ENCODE assay signal across 11 mouse cellular contexts in genomic region chr4:98823740-98824139, GRCm38 (mm10). TPM values are rescaled to one million over a fixed set of nuclear protein-coding genes. Genes with fewer than 3 reads are reported as not detected.
DNase-seq lines count a peak whose midpoint lies in the region; ATAC-seq lines count a peak whose summit lies in the region.
"Not testable (repeated sequence)": the region's sequence is repeated elsewhere in the genome, so short reads cannot be mapped to it uniquely, and the experiment has no call there.
"Had no signal": no experiment of that assay in that cellular context is flagged by ENCODE, and none has a peak within 500 bp of the region (broad histone marks: within the 10 kb centered on the region; RNA-seq: fewer than 3 reads in every experiment).

TSS of gene I0C0044D17Rik (minus strand) at chr4:98823840.

- H3K9me3 ChIP-seq in embryonic facial prominence, embryonic 10.5 days; embryonic facial prominence, embryonic 12.5 days; hindbrain, embryonic 12.5 days (replicated peaks); limb, embryonic 10.5 days (replicated peaks): not testable (repeated sequence)

- DNase-seq in embryonic facial prominence, embryonic 10.5 days (ENCODE audit: low spot score); limb, embryonic 10.5 days (ENCODE audit: low spot score): not testable (repeated sequence)

- H3K9ac ChIP-seq in embryonic facial prominence, embryonic 12.5 days, result not testable (repeated sequence)
- peak within 1 kb of the TSS; percentile 38; the same call in 1 of the 2 replicates for H3K9ac ChIP-seq in hindbrain, embryonic 12.5 days

- not testable (repeated sequence) for H3K4me2 ChIP-seq in embryonic facial prominence, embryonic 12.5 days (replicated peaks); hindbrain, embryonic 12.5 days (replicated peaks)

- H3K27ac ChIP-seq in embryonic facial prominence, embryonic 10.5 days (replicated peaks), result peak within 1 kb of the TSS; percentile 20; the same call in 1 of the 2 replicates
- H3K27ac ChIP-seq in embryonic facial prominence, embryonic 12.5 days, result peak within 1 kb of the TSS; percentile 36; the same call in 1 of the 2 replicates
- not testable (repeated sequence) for H3K27ac ChIP-seq in hindbrain, embryonic 12.5 days
- peak within 1 kb of the TSS; percentile 50 for H3K27ac ChIP-seq in limb, embryonic 10.5 days

- 91% methylated on average over 1 of the region's 1 CpGs for WGBS in embryonic facial prominence, embryonic 10.5 days
- 91% methylated on average over 1 of the region's 1 CpGs for WGBS in embryonic facial prominence, embryonic 12.5 days
- 92% methylated on average over 1 of the region's 1 CpGs for WGBS in hindbrain, embryonic 12.5 days
- 91% methylated on average over 1 of the region's 1 CpGs for WGBS in limb, embryonic 10.5 days

- H3K4me1 ChIP-seq in embryonic facial prominence, embryonic 10.5 days, result peaks cover 32% of the 10 kb centered on the region
- peaks cover 12% of the 10 kb centered on the region for H3K4me1 ChIP-seq in embryonic facial prominence, embryonic 12.5 days
- H3K4me1 ChIP-seq in hindbrain, embryonic 12.5 days, result not testable (repeated sequence)
- H3K4me1 ChIP-seq in limb, embryonic 10.5 days, result peaks cover 26% of the 10 kb centered on the region

- not testable (repeated sequence) for H3K36me3 ChIP-seq in embryonic facial prominence, embryonic 10.5 days (replicated peaks); embryonic facial prominence, embryonic 12.5 days; hindbrain, embryonic 12.5 days; limb, embryonic 10.5 days

- peaks cover 17% of the 10 kb centered on the region for H3K27me3 ChIP-seq in embryonic facial prominence, embryonic 10.5 days (replicated peaks; ENCODE audit: low read depth, poor library complexity, severe bottlenecking)
- H3K27me3 ChIP-seq in embryonic facial prominence, embryonic 12.5 days, result not testable (repeated sequence)
- peaks cover 16% of the 10 kb centered on the region for H3K27me3 ChIP-seq in hindbrain, embryonic 12.5 days
- peaks cover 11% of the 10 kb centered on the region; the same call in 1 of the 2 replicates for H3K27me3 ChIP-seq in limb, embryonic 10.5 days (ENCODE audit: low read depth, poor library complexity, severe bottlenecking)

- not testable (repeated sequence) for H3K4me3 ChIP-seq in embryonic facial prominence, embryonic 10.5 days; embryonic facial prominence, embryonic 12.5 days; hindbrain, embryonic 12.5 days; limb, embryonic 10.5 days

- not testable (repeated sequence) for ATAC-seq in embryonic facial prominence, embryonic 12.5 days (ENCODE audit: insufficient number of reproducible peaks, insufficient read depth, low FRiP score, low TSS enrichment); hindbrain, embryonic 12.5 days (ENCODE audit: low FRiP score)

RNA-seq across cellular contexts. Expression of gene I0C0044D17Rik, which starts in this region (rescaled TPM):
- not detected in 2 replicates for polyA plus RNA-seq in embryonic facial prominence, embryonic 10.5 days (2016; fragmentation: Nextera tagmentation; extraction: Ambion mirVana)
- polyA plus RNA-seq in embryonic facial prominence, embryonic 12.5 days (2016; fragmentation: Nextera tagmentation; extraction: Ambion mirVana), result not detected in 2 replicates
- not detected in 2 replicates for polyA plus RNA-seq in hindbrain, embryonic 12.5 days (2016; fragmentation: Nextera tagmentation; extraction: Ambion mirVana)
- polyA plus RNA-seq in limb, embryonic 10.5 days (2016; fragmentation: Nextera tagmentation; extraction: Ambion mirVana), result not detected in 2 replicates
- polyA plus RNA-seq: activated CD4-positive, CD25-positive, alpha-beta regulatory T cell, adult 4 months; adrenal gland, adult 2 months; brain, embryonic 14.5 days; C2C12; CD4-positive, CD25-positive, alpha-beta regulatory T cell, adult 4 months; G1E; Patski had no signal
